Mouse (Mus musculus) limb, embryonic 11.5 days (tissue): ENCODE data around the gene Gm9821. TPM values are rescaled to one million over a fixed set of nuclear protein-coding genes. Genes with fewer than 3 reads are reported as not detected.

Experiments
- ATAC-seq: fragments of 200-750 bp; cut with Nextera tagmentation; 2 replicates; pipeline ENCODE4 v1.8.0; 2017; ENCODE audit warnings: low read depth; ENCODE audit not compliant: insufficient number of reproducible peaks, low FRiP score, low TSS enrichment
- DNase-seq: peaks from one replicate; pipeline ENCODE4 v3.0.0-alpha.2; 2015; ENCODE audit warnings: low spot score
- H3K27ac ChIP-seq: fragments of 300-500 bp; sonication (generic); replicated peaks from 2 replicates; pipeline ENCODE4 v1.5.1; 2014; ENCODE audit warnings: low read depth, mild to moderate bottlenecking, low read length
- H3K27me3 ChIP-seq: fragments of 300-500 bp; sonication (generic); 2 replicates; pipeline ENCODE4 v1.6.1; 2014; ENCODE audit warnings: mild to moderate bottlenecking, low read length, mixed read lengths; ENCODE audit not compliant: control insufficient read depth, insufficient read depth
- H3K36me3 ChIP-seq: fragments of 300-500 bp; sonication (generic); 2 replicates; pipeline ENCODE4 v1.6.1; 2014; ENCODE audit warnings: mild to moderate bottlenecking, low read length, moderate library complexity, mixed read lengths; ENCODE audit not compliant: control insufficient read depth, insufficient read depth
- H3K4me1 ChIP-seq: fragments of 300-500 bp; sonication (generic); 2 replicates; pipeline ENCODE4 v1.6.1; 2014; ENCODE audit warnings: low read length, mixed read lengths; ENCODE audit not compliant: control insufficient read depth, insufficient read depth
- H3K4me2 ChIP-seq: fragments of 300-500 bp; sonication (generic); 2 replicates; pipeline ENCODE4 v1.6.1; 2014; ENCODE audit warnings: low read depth, mild to moderate bottlenecking, moderate library complexity; ENCODE audit not compliant: severe bottlenecking
- H3K4me3 ChIP-seq: fragments of 300-500 bp; sonication (generic); 2 replicates; pipeline ENCODE4 v1.5.1; 2014; ENCODE audit warnings: low read depth, low read length
- H3K9ac ChIP-seq: fragments of 300-500 bp; sonication (generic); 2 replicates; pipeline ENCODE4 v1.6.1; 2014; ENCODE audit warnings: mild to moderate bottlenecking, low read length
- H3K9me3 ChIP-seq: fragments of 300-500 bp; sonication (generic); 2 replicates; pipeline ENCODE4 v1.6.1; 2016; ENCODE audit warnings: low read length; ENCODE audit not compliant: control insufficient read depth
- WGBS: fragments of 180-500 bp; shearing (Covaris S2); extraction: QIAGEN DNeasy Blood & Tissue Kit; methylation state at CpG from one replicate; pipeline ENCODE4 v1.1.7; 2014; 5-methylcytosine and 5-hydroxymethylcytosine counted together
- polyA plus RNA-seq: library from polyadenylated mRNA; unstranded; fragments of >200 nt; fragmentation: Nextera tagmentation; extraction: Ambion mirVana; gene quantifications from 2 replicates; pipeline ENCODE4 v1.2.1, GENCODE M21; 2014

Gm9821 gene
- polyA plus RNA-seq, 1 experiment from 2014 or later: 0.32 TPM

GRCm38 (mm10) chr2:91947397-91948150 is 2.1 kb downstream of the Gm9821 start:
- H3K27ac ChIP-seq: peak overlapping the region; percentile 8; the same call in 1 of the 2 replicates
- H3K36me3 ChIP-seq: peaks cover 6% of the 10 kb centered on the region
- H3K4me2 ChIP-seq: no peak overlapping the region
- ATAC-seq (no peak), DNase-seq (no peak)
- no peak overlapping the region; the same call in 1 of the 2 replicates for H3K9ac ChIP-seq
- no peaks in the 10 kb centered on the region for H3K27me3 ChIP-seq
- H3K4me1 ChIP-seq: peaks cover 23% of the 10 kb centered on the region
- H3K9me3 ChIP-seq: no peaks in the 10 kb centered on the region
- WGBS: 62% methylated on average over 11 of the region's 11 CpGs
- H3K4me3 ChIP-seq: no peak overlapping the region

GRCm38 (mm10) chr2:91948151-91948509 is 2.6 kb downstream of the Gm9821 start:
- Histone ChIP-seq H3K27me3 (no peaks in the 10 kb centered on the region), H3K36me3 (peaks cover 6% of the 10 kb centered on the region), H3K4me1 (peaks cover 23% of the 10 kb centered on the region), H3K9me3 (no peaks in the 10 kb centered on the region), H3K27ac (no peak overlapping the region; the same call in 1 of the 2 replicates), H3K4me2 (no peak overlapping the region), H3K4me3 (no peak overlapping the region), H3K9ac (no peak overlapping the region)
- 75% methylated on average over 6 of the region's 6 CpGs for WGBS
- no peak for DNase-seq
- ATAC-seq: no peak

DNA sequence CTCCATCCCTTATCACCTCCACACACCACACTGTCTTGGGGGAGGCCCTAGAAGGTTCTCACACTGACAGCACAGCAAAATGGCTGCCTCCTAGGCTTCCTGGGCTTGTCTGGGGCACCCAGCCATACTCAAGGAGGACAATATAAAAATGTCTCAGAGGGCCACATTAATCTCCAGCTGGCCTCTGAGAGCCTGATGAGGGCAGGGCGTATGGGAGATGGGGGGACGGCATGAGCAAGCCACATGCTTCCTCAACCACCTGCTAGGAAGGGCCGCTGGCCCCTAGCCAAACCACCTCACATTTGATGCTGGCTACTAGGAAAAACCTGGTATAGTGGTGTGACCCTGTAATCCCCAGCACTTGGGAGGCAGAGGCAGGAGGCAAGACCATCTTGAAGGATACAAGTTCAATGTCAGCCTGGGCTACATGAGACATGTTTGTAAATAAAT is 3.3 kb downstream of the Gm9821 start:
- H3K4me3 ChIP-seq: no peak overlapping the region

DNA sequence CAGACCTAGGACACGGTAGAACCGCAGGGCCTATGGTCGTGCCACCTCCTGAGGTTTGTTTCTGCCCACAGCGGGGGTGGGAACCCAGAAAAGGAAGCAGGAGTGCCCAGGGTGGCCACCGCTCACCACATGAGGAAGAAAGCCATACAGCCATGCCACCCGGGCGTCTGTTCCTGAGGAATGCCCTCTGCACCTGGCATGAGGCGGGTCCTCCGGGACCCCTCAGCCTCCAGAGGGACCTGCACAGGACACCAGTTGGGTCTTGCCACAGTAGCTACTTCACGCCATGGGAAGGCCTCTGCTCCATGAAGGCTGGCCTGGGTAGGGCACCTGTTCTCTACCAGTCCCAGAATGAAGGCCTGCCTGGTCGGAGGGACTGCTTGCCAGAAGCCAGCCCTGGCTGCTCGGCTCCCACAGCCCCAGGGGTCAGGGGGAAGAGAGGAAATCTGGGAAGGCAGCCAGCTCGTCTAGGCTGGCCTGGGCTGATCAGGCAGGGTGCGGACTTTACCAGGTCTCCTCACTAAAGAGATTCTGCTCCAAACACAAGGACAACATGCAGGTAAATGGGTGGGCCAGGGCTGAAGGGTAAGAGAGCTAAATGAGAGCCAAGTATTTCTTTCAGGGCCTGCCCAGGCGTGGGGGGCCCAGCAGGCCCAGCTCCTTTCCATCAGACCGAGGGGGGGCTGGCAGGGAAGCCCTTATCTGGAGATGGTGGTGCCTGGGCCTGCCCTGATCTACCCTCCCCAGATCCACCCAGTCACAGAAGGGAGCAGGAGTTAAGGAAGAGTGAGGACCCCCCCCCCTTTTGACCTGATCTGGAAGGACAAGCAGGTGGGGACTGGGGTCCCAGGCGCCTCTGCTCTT is 4.1 kb downstream of the Gm9821 start:
- Histone ChIP-seq H3K36me3 (peaks cover 3% of the 10 kb centered on the region), H3K27ac (0 out of 2 replicates have a peak overlapping the region, but pooled peaks have one; percentile 2), H3K4me2 (peak overlapping the region; percentile 33; the same call in 1 of the 2 replicates), H3K4me3 (no peak overlapping the region), H3K4me1 (peaks cover 18% of the 10 kb centered on the region), H3K9me3 (no peaks in the 10 kb centered on the region), H3K9ac (peak overlapping the region; percentile 27; the same call in 1 of the 2 replicates), H3K27me3 (no peaks in the 10 kb centered on the region)
- 75% methylated on average over 17 of the region's 17 CpGs for WGBS
- no peak; the same call in 1 of the 2 replicates for ATAC-seq
- no peak for DNase-seq

More for the DNA sequence above, 3.3 kb downstream of the Gm9821 start:
- DNase-seq: no peak
- H3K9ac ChIP-seq: no peak overlapping the region
- peaks cover 4% of the 10 kb centered on the region for H3K36me3 ChIP-seq
- H3K4me1 ChIP-seq: peaks cover 23% of the 10 kb centered on the region
- H3K27ac ChIP-seq: no peak overlapping the region
- no peaks in the 10 kb centered on the region for H3K9me3 ChIP-seq
- 88% methylated on average over 3 of the region's 3 CpGs for WGBS
- ATAC-seq: no peak
- no peak overlapping the region for H3K4me2 ChIP-seq
- H3K27me3 ChIP-seq: no peaks in the 10 kb centered on the region

- peak overlapping the region; percentile 33; the same call in 1 of the 2 replicates for H3K4me2 ChIP-seq
- peaks cover under 1% of the 10 kb centered on the region; the same call in 1 of the 2 replicates for H3K36me3 ChIP-seq
- 14% methylated on average over 15 of the region's 15 CpGs for WGBS
- peak; percentile 70 for ATAC-seq
- 0 out of 2 replicates have a peak overlapping the region, but pooled peaks have one; percentile 2 for H3K27ac ChIP-seq
- no peaks in the 10 kb centered on the region for H3K27me3 ChIP-seq
- peaks cover 18% of the 10 kb centered on the region for H3K4me1 ChIP-seq
- H3K4me3 ChIP-seq: no peak overlapping the region
- H3K9me3 ChIP-seq: no peaks in the 10 kb centered on the region
- H3K9ac ChIP-seq: peak overlapping the region; percentile 27; the same call in 1 of the 2 replicates
- DNase-seq: peak; percentile 54
Observed at GRCm38 (mm10) chr2:91950275-91951085, 5.0 kb downstream of the Gm9821 start.

DNA sequence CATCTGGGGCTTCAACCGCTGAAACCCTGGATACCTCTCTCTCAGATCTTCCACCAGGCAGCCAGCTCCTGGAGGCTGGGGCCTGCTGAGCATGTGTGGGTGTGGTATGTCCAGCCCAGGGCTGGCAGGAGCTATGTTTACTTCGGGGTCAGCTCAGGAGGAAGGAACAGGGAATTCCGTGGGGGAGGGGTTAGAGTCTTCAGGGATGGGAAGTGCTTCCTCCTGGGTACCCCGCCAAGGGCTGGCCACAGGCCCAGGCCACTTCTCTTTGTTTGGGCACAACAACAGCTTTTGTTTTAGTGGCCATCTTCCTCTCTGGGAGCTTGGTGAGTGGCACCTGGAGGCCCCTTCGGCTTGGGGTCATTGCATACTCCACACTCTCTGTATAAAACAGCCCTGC is 8.3 kb downstream of the Gm9821 start:
- peaks cover 12% of the 10 kb centered on the region for H3K4me1 ChIP-seq
- H3K4me2 ChIP-seq: no peak overlapping the region
- no peaks in the 10 kb centered on the region for H3K36me3 ChIP-seq
- no peak overlapping the region for H3K4me3 ChIP-seq
- H3K9me3 ChIP-seq: no peaks in the 10 kb centered on the region
- WGBS: 20% methylated on average over 5 of the region's 5 CpGs
- ATAC-seq: no peak
- no peak overlapping the region; the same call in 1 of the 2 replicates for H3K27ac ChIP-seq
- no peak overlapping the region for H3K9ac ChIP-seq
- no peaks in the 10 kb centered on the region for H3K27me3 ChIP-seq
- DNase-seq: no peak

DNA sequence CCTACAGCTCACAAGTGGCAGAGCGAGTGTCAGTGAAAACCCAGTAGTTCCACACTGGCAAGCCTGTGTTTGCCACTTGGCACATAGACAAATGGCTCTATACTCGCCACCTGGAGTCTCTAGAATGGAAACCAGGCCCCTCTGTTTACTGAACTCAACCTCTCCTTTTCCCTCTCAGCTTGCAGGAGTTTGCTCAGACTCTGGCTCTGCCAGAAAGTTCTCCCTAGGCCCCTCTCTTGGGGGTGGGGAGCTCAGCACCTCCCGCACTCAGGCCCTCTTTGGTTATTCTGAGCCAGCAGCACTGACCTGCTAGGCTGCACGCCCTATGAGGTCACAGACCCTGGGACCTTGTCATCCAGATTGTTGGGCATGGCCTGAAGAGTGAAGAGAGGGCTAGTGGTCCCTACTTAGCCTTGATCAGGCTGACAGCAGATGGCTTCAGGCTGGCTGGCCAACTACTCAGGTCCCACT is 9.7 kb downstream of the Gm9821 start:
- ATAC-seq: no peak
- H3K27ac ChIP-seq: no peak overlapping the region
- no peaks in the 10 kb centered on the region for H3K36me3 ChIP-seq
- no peak for DNase-seq
- no peaks in the 10 kb centered on the region for H3K27me3 ChIP-seq
- no peaks in the 10 kb centered on the region for H3K9me3 ChIP-seq
- 92% methylated on average over 4 of the region's 4 CpGs for WGBS
- no peak overlapping the region for H3K9ac ChIP-seq
- peaks cover 7% of the 10 kb centered on the region for H3K4me1 ChIP-seq
- H3K4me3 ChIP-seq: no peak overlapping the region
- H3K4me2 ChIP-seq: no peak overlapping the region
